Mouse (Mus musculus): ENCODE results near the gene Mavs. TPM values are rescaled to one million over a fixed set of nuclear protein-coding genes. Genes with fewer than 3 reads are reported as not detected.
"Not testable (repeated sequence)": the region's sequence is repeated elsewhere in the genome, so short reads cannot be mapped to it uniquely, and the experiment has no call there.

Mavs gene
- polyA plus RNA-seq, 1 experiment: 57.1 TPM

GRCm38 (mm10) chr2:131205521-131206182, 28.2 kb upstream of the Mavs start:
- no peak overlapping the region for H3K4me3 ChIP-seq (ENCODE audit: insufficient read depth, low read depth, low read length)
- peaks cover 18% of the 10 kb centered on the region for H3K4me1 ChIP-seq (ENCODE audit: control insufficient read depth, insufficient read depth, insufficient read length, low read length)
- H3K27ac ChIP-seq (replicated peaks; ENCODE audit: low read depth, low read length): peak overlapping the region; percentile 92

GRCm38 (mm10) chr2:131206778-131207177, 27.1 kb upstream of the Mavs start, which contains the start of gene Ap5s1:
Gene Ap5s1, plus strand, starts transcription at chr2:131207078.
- H3K27ac ChIP-seq (replicated peaks; ENCODE audit: low read depth, low read length): no peak within 1 kb of the TSS
- no peak within 1 kb of the TSS for H3K4me3 ChIP-seq (ENCODE audit: insufficient read depth, low read depth, low read length)
- peaks cover 19% of the 10 kb centered on the region for H3K4me1 ChIP-seq (ENCODE audit: control insufficient read depth, insufficient read depth, insufficient read length, low read length)

DNA sequence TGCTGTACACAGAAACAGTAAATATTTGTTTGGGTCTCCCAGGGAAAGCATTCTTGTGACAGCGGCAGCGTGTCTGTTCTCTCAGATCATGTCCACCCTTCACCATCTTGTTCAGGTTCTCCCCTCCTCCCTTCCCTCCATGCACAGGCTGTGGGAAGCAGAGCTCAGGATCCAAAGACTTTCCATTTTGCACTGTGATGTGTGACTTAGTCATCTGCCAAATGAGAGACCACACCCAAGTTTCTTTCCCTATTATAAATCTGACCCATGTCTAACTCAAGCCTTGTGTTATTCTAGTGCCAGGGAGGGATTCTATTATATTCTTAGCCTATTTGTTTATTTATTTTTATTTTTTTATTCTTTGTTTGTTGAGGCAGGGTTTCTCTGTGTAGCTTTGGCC, 25.5 kb upstream of the Mavs start:
- Histone ChIP-seq H3K4me1 (ENCODE audit: control insufficient read depth, insufficient read depth, insufficient read length, low read length) (peaks cover 33% of the 10 kb centered on the region), H3K27ac (replicated peaks; ENCODE audit: low read depth, low read length) (no peak overlapping the region), H3K4me3 (ENCODE audit: insufficient read depth, low read depth, low read length) (no peak overlapping the region)

- H3K4me1 ChIP-seq (ENCODE audit: control insufficient read depth, insufficient read depth, insufficient read length, low read length): peaks cover 33% of the 10 kb centered on the region
- peak overlapping the region; percentile 96 for H3K27ac ChIP-seq (replicated peaks; ENCODE audit: low read depth, low read length)
- H3K4me3 ChIP-seq (ENCODE audit: insufficient read depth, low read depth, low read length): no peak overlapping the region
These were observed 24.6 kb upstream of the Mavs start for GRCm38 (mm10) chr2:131209125-131209795.

DNA sequence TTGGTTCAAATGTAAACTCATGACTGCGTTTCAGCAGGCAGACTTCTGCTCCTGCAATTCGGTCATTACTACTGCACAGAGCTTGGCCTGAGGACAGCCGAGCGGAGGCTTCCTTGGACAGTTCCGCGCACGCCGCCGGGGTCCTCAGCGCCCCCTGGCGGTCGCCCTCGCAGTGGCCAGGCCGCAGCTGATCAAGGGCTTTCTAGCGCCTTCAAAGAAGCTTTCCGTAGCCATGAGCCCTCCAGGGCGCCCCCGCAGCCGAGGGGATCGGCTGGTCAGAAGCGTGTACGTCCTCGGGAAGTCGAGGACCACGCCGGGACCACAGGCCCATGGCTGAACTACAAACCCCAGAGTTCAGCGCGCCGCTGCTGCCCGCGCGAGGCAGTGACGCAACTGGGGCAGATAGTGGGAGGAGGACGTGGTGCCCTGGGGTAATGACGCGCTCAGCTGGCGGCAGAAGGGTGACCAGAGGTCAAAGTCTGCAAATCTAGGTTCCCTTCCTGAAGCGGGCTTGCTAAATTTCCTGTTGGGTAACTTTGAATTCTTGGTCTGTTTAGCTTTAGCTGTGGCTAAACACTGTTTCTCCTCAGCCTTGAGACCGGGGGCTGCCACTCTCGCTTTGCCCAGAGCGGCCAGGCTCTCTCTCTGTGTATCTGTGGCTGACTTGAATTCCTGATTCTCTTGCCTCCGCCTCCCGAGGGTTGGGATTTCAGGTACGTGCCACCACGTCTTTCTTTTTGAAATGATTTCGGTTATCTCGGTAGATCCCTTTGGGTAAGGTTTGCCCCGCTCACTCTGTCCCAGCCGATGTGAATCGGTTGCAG, 23.7 kb upstream of the Mavs start:
- peak overlapping the region; percentile 96 for H3K27ac ChIP-seq (replicated peaks; ENCODE audit: low read depth, low read length)
- H3K4me3 ChIP-seq (ENCODE audit: insufficient read depth, low read depth, low read length): peak overlapping the region; percentile 70
- H3K4me1 ChIP-seq (ENCODE audit: control insufficient read depth, insufficient read depth, insufficient read length, low read length): peaks cover 27% of the 10 kb centered on the region

GRCm38 (mm10) chr2:131211026-131211615, 22.7 kb upstream of the Mavs start:
- peak overlapping the region; percentile 96 for H3K27ac ChIP-seq (replicated peaks; ENCODE audit: low read depth, low read length)
- H3K4me3 ChIP-seq (ENCODE audit: insufficient read depth, low read depth, low read length): peak overlapping the region; percentile 70
- H3K4me1 ChIP-seq (ENCODE audit: control insufficient read depth, insufficient read depth, insufficient read length, low read length): peaks cover 25% of the 10 kb centered on the region

DNA sequence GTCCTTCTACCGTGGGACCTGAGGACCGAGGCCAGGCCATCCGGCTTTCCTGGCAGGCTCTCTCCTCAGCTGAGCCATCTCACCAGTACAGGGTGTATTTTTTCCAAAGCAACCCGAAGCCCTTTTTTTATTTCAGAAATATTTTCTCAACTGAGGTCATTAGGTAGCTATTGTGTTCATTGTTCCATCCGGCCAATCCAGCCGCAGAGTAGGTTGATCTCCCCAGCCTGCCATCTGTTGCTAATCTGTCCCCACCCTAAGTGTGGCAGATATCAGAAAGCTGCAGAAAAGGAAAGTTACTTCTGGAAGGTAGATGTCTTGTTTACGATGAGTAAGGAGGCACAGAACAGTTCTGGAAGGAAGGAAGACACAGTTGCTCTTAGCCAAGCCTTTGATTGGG, 20.1 kb upstream of the Mavs start:
- Histone ChIP-seq H3K4me1 (ENCODE audit: control insufficient read depth, insufficient read depth, insufficient read length, low read length) (peaks cover 31% of the 10 kb centered on the region), H3K27ac (replicated peaks; ENCODE audit: low read depth, low read length) (peak overlapping the region; percentile 81), H3K4me3 (ENCODE audit: insufficient read depth, low read depth, low read length) (no peak overlapping the region)

DNA sequence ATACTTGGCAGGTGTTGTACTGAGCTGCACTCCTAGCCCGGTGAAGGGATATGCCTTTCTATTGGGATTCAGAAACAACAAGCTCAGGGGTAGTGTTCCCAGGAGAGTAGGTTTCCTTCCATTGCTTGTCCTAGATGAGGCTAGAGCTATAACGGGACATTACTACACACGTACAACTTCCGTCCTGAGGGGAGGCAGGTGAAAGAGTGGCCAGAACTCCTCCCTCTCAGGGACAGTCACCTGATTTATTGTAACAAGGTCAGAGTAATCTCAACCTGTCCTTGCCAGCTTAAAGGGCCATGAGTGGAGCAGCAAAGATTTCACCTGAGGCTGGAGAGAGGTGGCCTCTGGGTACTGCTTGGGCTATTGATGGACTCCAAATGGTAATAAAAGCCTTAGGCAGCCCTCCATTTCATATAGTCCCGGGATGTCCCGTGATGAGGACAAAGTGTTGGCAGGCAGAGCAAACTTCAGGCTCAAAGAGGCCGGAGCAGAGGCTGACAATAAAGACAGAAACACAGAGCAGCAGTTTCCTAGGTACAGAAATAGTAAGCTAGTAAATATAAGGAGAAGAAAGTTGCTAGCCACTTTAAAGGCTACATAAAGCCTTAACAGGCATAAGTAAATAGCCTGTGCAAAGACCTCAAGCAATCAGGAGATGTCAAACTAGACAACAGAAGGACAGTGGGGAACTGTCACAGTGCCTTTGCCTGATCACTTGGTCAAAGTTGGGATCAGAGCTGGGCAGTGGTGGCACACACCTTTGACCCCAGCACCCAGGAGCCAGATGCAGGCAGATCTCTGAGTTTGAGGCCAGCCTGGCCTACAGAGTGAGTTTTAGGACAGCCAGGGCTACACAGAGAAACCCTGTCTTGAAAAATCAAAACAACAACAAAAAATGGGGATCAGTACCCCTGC, 17.7 kb upstream of the Mavs start:
- peak overlapping the region; percentile 88 for H3K27ac ChIP-seq (replicated peaks; ENCODE audit: low read depth, low read length)
- no peak overlapping the region for H3K4me3 ChIP-seq (ENCODE audit: insufficient read depth, low read depth, low read length)
- peaks cover 28% of the 10 kb centered on the region for H3K4me1 ChIP-seq (ENCODE audit: control insufficient read depth, insufficient read depth, insufficient read length, low read length)

DNA sequence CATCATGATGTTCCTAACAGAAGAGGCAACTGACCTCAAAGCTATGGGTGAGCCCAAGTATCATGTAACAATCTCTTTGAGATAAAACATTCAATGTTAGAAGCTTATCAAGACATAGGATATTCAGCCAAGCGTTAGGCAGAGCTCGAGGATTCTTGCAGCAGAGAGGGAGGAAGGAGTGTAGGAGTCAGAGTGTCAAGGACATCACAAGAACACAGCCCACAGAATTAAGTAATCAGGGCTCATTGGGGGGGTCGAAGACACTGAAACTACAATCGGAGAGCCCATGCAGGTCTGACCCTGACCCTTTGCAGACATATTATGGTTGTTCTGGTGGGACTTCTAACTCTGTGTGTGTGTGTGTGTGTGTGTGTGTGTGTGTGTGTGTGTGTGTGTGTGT, 13.8 kb upstream of the Mavs start:
- Histone ChIP-seq H3K4me1 (ENCODE audit: control insufficient read depth, insufficient read depth, insufficient read length, low read length) (peaks cover 8% of the 10 kb centered on the region), H3K4me3 (ENCODE audit: insufficient read depth, low read depth, low read length) (no peak overlapping the region), H3K27ac (replicated peaks; ENCODE audit: low read depth, low read length) (no peak overlapping the region)

- Histone ChIP-seq H3K27ac (replicated peaks; ENCODE audit: low read depth, low read length) (no peak overlapping the region), H3K4me3 (ENCODE audit: insufficient read depth, low read depth, low read length) (no peak overlapping the region), H3K4me1 (ENCODE audit: control insufficient read depth, insufficient read depth, insufficient read length, low read length) (no peaks in the 10 kb centered on the region; the same call in 1 of the 2 replicates)
These were observed 11.9 kb upstream of the Mavs start for GRCm38 (mm10) chr2:131221853-131222515.

DNA sequence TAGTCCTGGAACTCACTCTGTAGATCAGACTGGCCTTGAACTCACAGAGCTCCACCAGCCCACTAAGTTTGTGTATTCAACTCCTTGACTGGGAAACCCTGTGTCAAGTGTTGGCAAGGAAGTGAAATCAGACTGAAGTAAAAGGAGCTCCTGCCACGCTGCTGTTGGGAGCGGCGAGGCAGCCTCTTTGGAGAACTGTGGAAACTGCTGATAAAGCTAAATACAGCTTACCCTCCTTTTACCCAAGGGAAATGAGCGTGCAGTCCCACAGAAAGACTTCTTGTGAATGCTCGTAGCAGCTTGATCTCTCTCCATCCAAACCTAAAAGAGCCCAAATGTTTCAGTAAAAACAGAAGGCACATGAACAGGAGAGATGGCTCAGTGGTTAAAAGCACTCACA, 11.3 kb upstream of the Mavs start:
- Histone ChIP-seq H3K27ac (replicated peaks; ENCODE audit: low read depth, low read length) (no peak overlapping the region), H3K4me3 (ENCODE audit: insufficient read depth, low read depth, low read length) (no peak overlapping the region)

DNA sequence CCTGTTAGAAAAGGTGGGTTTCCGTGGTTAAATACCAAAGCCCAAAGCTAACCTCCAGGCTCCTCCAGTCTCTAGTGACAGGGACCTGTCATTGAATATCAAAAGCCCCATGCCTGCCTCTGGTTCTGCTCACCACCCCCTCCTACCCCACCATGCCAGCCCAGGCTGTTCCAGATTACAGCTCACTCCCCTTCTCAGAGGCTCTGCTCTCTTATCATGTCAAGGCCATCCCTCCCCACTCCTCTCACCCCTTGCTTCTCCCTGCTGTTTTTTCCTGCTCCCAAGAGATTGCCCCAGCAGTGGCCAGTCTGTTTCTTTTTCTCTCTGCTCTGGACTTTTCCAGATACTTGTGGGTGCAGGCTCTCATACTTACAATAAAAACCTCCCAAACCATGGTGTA, 10.3 kb upstream of the Mavs start:
- Histone ChIP-seq H3K4me3 (ENCODE audit: insufficient read depth, low read depth, low read length) (no peak overlapping the region), H3K4me1 (ENCODE audit: control insufficient read depth, insufficient read depth, insufficient read length, low read length) (no peaks in the 10 kb centered on the region; the same call in 1 of the 2 replicates), H3K27ac (replicated peaks; ENCODE audit: low read depth, low read length) (no peak overlapping the region)

More for the DNA sequence above, 11.3 kb upstream of the Mavs start:
- H3K4me1 ChIP-seq (ENCODE audit: control insufficient read depth, insufficient read depth, insufficient read length, low read length): no peaks in the 10 kb centered on the region; the same call in 1 of the 2 replicates

- H3K27ac ChIP-seq (replicated peaks; ENCODE audit: low read depth, low read length): no peak overlapping the region
- H3K4me3 ChIP-seq (ENCODE audit: insufficient read depth, low read depth, low read length): no peak overlapping the region
- H3K4me1 ChIP-seq (ENCODE audit: control insufficient read depth, insufficient read depth, insufficient read length, low read length): no peaks in the 10 kb centered on the region; the same call in 1 of the 2 replicates
These were observed 8.7 kb upstream of the Mavs start for GRCm38 (mm10) chr2:131225178-131225577.

DNA sequence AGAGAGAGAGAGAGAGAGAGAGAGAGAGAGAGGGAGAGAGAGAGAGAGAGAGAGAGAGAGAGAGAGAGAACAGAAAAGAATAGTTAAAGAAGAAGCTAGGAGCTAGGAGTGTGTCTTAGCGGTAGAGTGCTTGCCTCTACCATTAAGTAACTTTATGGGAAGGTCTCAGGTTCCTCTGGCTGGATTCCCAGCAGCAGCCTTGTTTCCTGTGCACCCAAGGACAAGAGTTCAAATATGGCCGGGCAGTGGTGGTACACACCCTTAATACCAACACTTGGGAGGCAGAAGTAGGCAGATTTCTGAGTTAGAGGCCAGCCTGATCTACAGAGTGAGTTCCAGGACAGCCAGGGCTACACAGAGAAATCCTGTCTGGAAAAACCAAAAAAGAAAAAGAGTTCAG, 7.2 kb upstream of the Mavs start:
- not testable (repeated sequence) for H3K4me1 ChIP-seq (ENCODE audit: control insufficient read depth, insufficient read depth, insufficient read length, low read length); H3K4me3 ChIP-seq (ENCODE audit: insufficient read depth, low read depth, low read length); H3K27ac ChIP-seq (replicated peaks; ENCODE audit: low read depth, low read length)
